ENCODE assay signal across 8 mouse cellular contexts in the genomic region with DNA sequence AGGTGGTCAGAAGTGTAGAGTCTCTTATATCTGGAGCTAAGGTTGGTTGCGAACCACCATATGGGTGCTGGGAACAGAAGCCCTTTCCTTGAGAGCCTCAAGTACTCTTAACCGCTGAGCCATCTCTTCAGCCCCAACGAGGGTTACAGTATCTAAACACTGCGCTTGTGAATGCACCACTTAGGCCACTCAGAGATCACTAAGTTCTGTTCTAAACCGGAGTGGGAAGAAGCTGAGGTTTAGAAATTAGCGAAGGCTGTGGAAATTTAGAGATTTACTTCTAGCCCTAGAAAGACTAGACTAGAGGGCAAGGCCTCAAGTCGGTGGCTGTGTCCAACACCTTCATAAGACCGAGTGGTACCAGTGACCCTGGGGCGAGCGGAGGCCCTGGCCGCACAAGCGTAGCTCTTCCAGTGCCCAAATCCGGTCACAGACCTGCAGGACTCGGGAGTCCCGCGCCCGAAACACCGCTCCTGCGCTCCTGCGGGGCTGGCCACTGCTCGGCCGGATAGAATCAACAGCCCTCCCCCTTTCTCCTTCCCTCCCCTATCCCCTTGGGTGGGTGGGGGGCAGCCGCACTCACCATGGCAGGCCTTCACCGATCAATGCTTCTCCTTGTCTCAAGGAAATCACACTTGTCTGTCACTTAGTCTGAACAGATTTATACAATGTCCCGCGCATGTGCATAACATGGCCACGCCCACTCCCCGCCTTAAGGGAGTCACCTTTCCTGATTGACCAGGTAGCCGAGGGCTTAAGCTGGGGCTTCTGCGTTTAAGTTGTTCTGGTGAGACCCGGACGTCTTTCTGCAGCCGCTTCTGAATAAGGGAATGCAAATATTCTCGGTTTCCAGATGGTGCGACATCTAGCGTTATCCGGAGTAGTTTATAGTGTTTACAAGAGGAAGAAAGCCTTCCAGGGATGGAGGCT. TPM values are rescaled to one million over a fixed set of nuclear protein-coding genes. Genes with fewer than 3 reads are reported as not detected.
DNase-seq lines count a peak whose midpoint lies in the region; ATAC-seq lines count a peak whose summit lies in the region.

No protein-coding gene starts in this region.

- peak; percentile 86 for ATAC-seq in hindbrain, embryonic 14.5 days (ENCODE audit: low FRiP score)

- H3K27ac ChIP-seq in hindbrain, embryonic 14.5 days, result peak overlapping the region; percentile 48

- peak overlapping the region; percentile 57 for H3K4me3 ChIP-seq in hindbrain, embryonic 14.5 days (replicated peaks; ENCODE audit: low read length)

- H3K36me3 ChIP-seq in hindbrain, embryonic 14.5 days (replicated peaks; ENCODE audit: control insufficient read depth, insufficient read depth), result no peaks in the 10 kb centered on the region

- peak overlapping the region; percentile 76 for H3K9ac ChIP-seq in hindbrain, embryonic 14.5 days

- peak; percentile 93 for DNase-seq in ZHBTc4 (ENCODE audit: low read depth, low spot score)
- peak; percentile 85 to 91 for DNase-seq in cerebellum, postnatal 25 days
- DNase-seq in frontal cortex, postnatal 36 days (ENCODE audit: low spot score in 2 of 2), result peak; percentile 79 to 86
- DNase-seq in hindbrain, embryonic 14.5 days (ENCODE audit: low spot score), result peak; percentile 84
- peak; percentile 56 to 71 for DNase-seq in layer of hippocampus, postnatal 25 days (ENCODE audit: extremely low spot score in 1 of 2, low spot score in 1 of 2)
- DNase-seq in lung, postnatal 10 days, result peak; percentile 88
- DNase-seq in retina, postnatal 1 day, result peak; percentile 85
- peak; percentile 88 for DNase-seq in yolk sac, embryonic 10.5 days (ENCODE audit: low spot score)

- 8% methylated on average over 37 of the region's 37 CpGs for WGBS in hindbrain, embryonic 14.5 days

- 0 out of 2 replicates have a peak, but pooled peaks cover 3% of the 10 kb centered on the region for H3K4me1 ChIP-seq in hindbrain, embryonic 14.5 days (replicated peaks; ENCODE audit: control insufficient read depth, insufficient read depth, low read length)

- no peaks in the 10 kb centered on the region for H3K9me3 ChIP-seq in hindbrain, embryonic 14.5 days (ENCODE audit: control insufficient read depth, low read length)

- H3K27me3 ChIP-seq in hindbrain, embryonic 14.5 days (ENCODE audit: control insufficient read depth, insufficient read depth, low read length), result no peaks in the 10 kb centered on the region

- peak overlapping the region; percentile 70 for H3K4me2 ChIP-seq in hindbrain, embryonic 14.5 days (replicated peaks)

RNA-seq across cellular contexts. Expression of gene Zfp791, which starts 3.6 kb away (rescaled TPM):
- polyA plus RNA-seq in hindbrain, embryonic 14.5 days (2014; fragmentation: Nextera tagmentation; extraction: Ambion mirVana), result 3.6 TPM in 2 replicates
- total RNA-seq in layer of hippocampus, postnatal 25 days (2021), result 1 to 10 TPM; 7.0 to 7.1 TPM

RNA-seq across cellular contexts. Expression of gene Cks1brt, which starts 32.4 kb away (rescaled TPM):
- polyA plus RNA-seq in hindbrain, embryonic 14.5 days (2014; fragmentation: Nextera tagmentation; extraction: Ambion mirVana), result not detected in 2 replicates
- total RNA-seq in layer of hippocampus, postnatal 25 days (2021), result not detected

RNA-seq across cellular contexts. Expression of gene Man2b1, which starts 36.2 kb away (rescaled TPM):
- polyA plus RNA-seq in hindbrain, embryonic 14.5 days (2014; fragmentation: Nextera tagmentation; extraction: Ambion mirVana), result 17.3 and 20.1 TPM in 2 replicates
- 10 to 100 TPM; 36.1 to 41.8 TPM for total RNA-seq in layer of hippocampus, postnatal 25 days (2021)

RNA-seq across cellular contexts. Expression of gene Wdr83, which starts 38.2 kb away (rescaled TPM):
- 41.2 and 43.9 TPM in 2 replicates for polyA plus RNA-seq in hindbrain, embryonic 14.5 days (2014; fragmentation: Nextera tagmentation; extraction: Ambion mirVana)
- total RNA-seq in layer of hippocampus, postnatal 25 days (2021), result 10 to 100 TPM; 28.7 to 32.3 TPM

RNA-seq across cellular contexts. Expression of gene Wdr83os, which starts 38.8 kb away (rescaled TPM):
- 119 and 136 TPM in 2 replicates for polyA plus RNA-seq in hindbrain, embryonic 14.5 days (2014; fragmentation: Nextera tagmentation; extraction: Ambion mirVana)
- 10 to 100 TPM; 57.7 to 69.0 TPM for total RNA-seq in layer of hippocampus, postnatal 25 days (2021)

Comparison
In these comparisons a context has a peak if more than half of its experiments do, and no peak if none do; other contexts are left out.
1. Peak in every context shown above with its lines: DNase-seq, ATAC-seq, H3K4me3 ChIP-seq and H3K27ac ChIP-seq.